Mouse (Mus musculus) stomach, postnatal 0 days (tissue): ENCODE measurements around the gene Srsf7. TPM values are rescaled to one million over a fixed set of nuclear protein-coding genes. Genes with fewer than 3 reads are reported as not detected.

Source experiments
- ATAC-seq: fragments of 200-750 bp; cut with Nextera tagmentation; 2 replicates; pipeline ENCODE4 v1.8.0; 2017; ENCODE audit not compliant: low FRiP score, low TSS enrichment
- DNase-seq: peaks from one replicate; pipeline ENCODE4 v3.0.0-alpha.2; 2016; ENCODE audit warnings: low spot score
- H3K27ac ChIP-seq: fragments of 300-500 bp; sonication (generic); replicated peaks from 2 replicates; pipeline ENCODE4 v1.5.1; 2014; ENCODE audit warnings: mild to moderate bottlenecking, control low read depth
- H3K27me3 ChIP-seq: fragments of 300-500 bp; sonication (generic); 2 replicates; pipeline ENCODE4 v1.6.1; 2014; ENCODE audit warnings: low read length; ENCODE audit not compliant: control insufficient read depth, insufficient read depth
- H3K36me3 ChIP-seq: fragments of 300-500 bp; sonication (generic); 2 replicates; pipeline ENCODE4 v1.6.1; 2014; ENCODE audit warnings: low read length, mixed read lengths; ENCODE audit not compliant: control insufficient read depth, insufficient read depth
- H3K4me1 ChIP-seq: fragments of 300-500 bp; sonication (generic); replicated peaks from 2 replicates; pipeline ENCODE4 v1.6.1; 2014; ENCODE audit warnings: antibody characterized with exemption; ENCODE audit not compliant: control insufficient read depth, insufficient read depth
- H3K4me2 ChIP-seq: fragments of 300-500 bp; sonication (generic); replicated peaks from 2 replicates; pipeline ENCODE4 v1.6.1; 2014; ENCODE audit warnings: low read depth, mild to moderate bottlenecking, control low read depth, moderate library complexity
- H3K4me3 ChIP-seq: fragments of 300-500 bp; sonication (generic); 2 replicates; pipeline ENCODE4 v1.5.1; 2014; ENCODE audit warnings: low read depth, low read length, control low read depth
- H3K9ac ChIP-seq: fragments of 300-500 bp; sonication (generic); 2 replicates; pipeline ENCODE4 v1.6.1; 2014; ENCODE audit warnings: mild to moderate bottlenecking, low read length, control low read depth, mixed read lengths
- H3K9me3 ChIP-seq: fragments of 300-500 bp; sonication (generic); 2 replicates; pipeline ENCODE4 v1.6.1; 2016; ENCODE audit warnings: low read length; ENCODE audit not compliant: control insufficient read depth
- CTCF ChIP-seq: IDR thresholded peaks from 2 replicates; pipeline ENCODE4 v1.5.1; 2016; ENCODE audit warnings: antibody characterized with exemption, low read depth, mild to moderate bottlenecking, moderate library complexity
- EP300 ChIP-seq: optimal IDR thresholded peaks from 2 replicates; pipeline ENCODE3; 2016; ENCODE audit warnings: antibody characterized with exemption
- WGBS: fragments of 180-500 bp; shearing (Covaris S2); extraction: QIAGEN DNeasy Blood & Tissue Kit; methylation state at CpG from one replicate; pipeline ENCODE4 v1.1.7; 2014; 5-methylcytosine and 5-hydroxymethylcytosine counted together
- polyA plus RNA-seq: library from polyadenylated mRNA; unstranded; fragments of >200 nt; fragmentation: Nextera tagmentation; extraction: Ambion mirVana; gene quantifications from 2 replicates; pipeline ENCODE4 v1.2.1, GENCODE M21; 2015

The Srsf7 gene
- polyA plus RNA-seq, 1 experiment from 2014 or later: 212 TPM

DNA sequence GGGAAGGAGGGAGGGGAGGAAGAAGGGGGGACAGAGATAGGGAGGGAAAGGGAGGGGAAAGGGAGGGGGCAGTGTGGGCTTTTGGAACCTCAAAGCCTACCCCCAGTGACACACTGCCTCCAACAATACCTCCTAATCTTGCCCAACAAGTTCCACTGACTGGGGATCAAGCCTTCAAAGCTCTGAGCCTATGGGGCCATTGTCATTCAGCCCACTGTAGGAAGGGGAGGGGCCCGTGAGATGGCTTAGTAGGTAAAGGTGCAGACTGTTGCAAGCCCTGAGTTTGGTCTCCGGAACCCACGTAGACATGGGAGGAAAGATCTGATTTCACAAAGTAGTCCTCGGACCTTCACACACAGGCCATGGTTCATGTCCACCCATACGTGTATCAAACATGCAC is 55.8 kb downstream of the Srsf7 start:
- peak; percentile 40 for DNase-seq
- 43% methylated on average over 5 of the region's 5 CpGs for WGBS

More for the DNA sequence above, 55.8 kb downstream of the Srsf7 start:
- Histone ChIP-seq H3K27ac (peak overlapping the region; percentile 80), H3K4me3 (no peak overlapping the region), H3K9ac (no peak overlapping the region), H3K27me3 (no peaks in the 10 kb centered on the region), H3K36me3 (no peaks in the 10 kb centered on the region), H3K4me1 (0 out of 2 replicates have a peak, but pooled peaks cover 4% of the 10 kb centered on the region), H3K4me2 (no peak overlapping the region), H3K9me3 (no peaks in the 10 kb centered on the region)
- no peak for TF ChIP-seq CTCF
- no peak for TF ChIP-seq EP300
- peak; percentile 72; the same call in 1 of the 2 replicates for ATAC-seq

Other genes starting within 250 kb of the Srsf7 start
- gene Hnrnpll, start 145.0 kb downstream of the Srsf7 start, polyA plus RNA-seq: 18.3 and 20.9 TPM in 2 replicates
- gene Galm, start 79.8 kb downstream of the Srsf7 start, polyA plus RNA-seq: 31.6 and 34.3 TPM in 2 replicates
- gene Ttc39d, start 153 bp upstream of the Srsf7 start, polyA plus RNA-seq: 0.05 TPM in 2 replicates
- 15.2 and 17.8 TPM in 2 replicates for gene Gemin6, start 17.1 kb upstream of the Srsf7 start, polyA plus RNA-seq
- 9.4 and 10.3 TPM in 2 replicates for gene Morn2, start 82.9 kb upstream of the Srsf7 start, polyA plus RNA-seq
- gene Dhx57, start 83.2 kb upstream of the Srsf7 start, polyA plus RNA-seq: 3.9 TPM in 2 replicates
- gene Arhgef33, start 100.1 kb upstream of the Srsf7 start, polyA plus RNA-seq: 1.4 TPM in 2 replicates
- 0.83 and 1.7 TPM in 2 replicates for gene Gm10190, start 166.2 kb upstream of the Srsf7 start, polyA plus RNA-seq